Mouse (Mus musculus): ENCODE measurements at regions not wholly inside any gene's neighbourhood (a gene's known extent, or its start where the extent isn't known, plus 50 kb on each side); places are given as distances from the start of the nearest gene placed in this dataset.

GRCm38 (mm10) chr5:62997464-62997863 lies 183.8 kb downstream of the Dthd1 start:
- intact Hi-C loops (cut with DNase I): no loop called here
- DNase-seq (ENCODE audit: low spot score in 2 of 2): no peak

DNA sequence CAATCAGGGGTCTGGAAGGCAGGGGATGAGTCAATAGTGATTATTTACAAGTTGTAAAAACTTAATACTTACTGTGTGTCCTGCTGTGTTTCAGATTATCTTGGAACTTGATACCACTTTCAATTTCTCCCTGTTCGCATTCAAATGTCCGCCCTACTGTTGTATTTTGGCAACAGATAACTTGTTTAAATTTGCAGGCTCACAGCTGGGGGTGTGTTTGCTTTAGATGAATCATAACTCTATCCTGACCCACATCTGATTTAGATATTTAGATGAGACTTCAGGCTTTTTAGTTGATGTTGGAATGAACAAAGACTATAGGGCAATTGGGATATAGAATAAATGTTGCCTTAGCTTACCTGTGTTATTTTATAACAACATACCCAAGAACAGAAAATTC lies 220.8 kb downstream of the Dthd1 start:
- intact Hi-C loops (cut with DNase I): no loop called here
- DNase-seq (ENCODE audit: low spot score in 2 of 2): no peak

- no peak for DNase-seq (ENCODE audit: low spot score in 2 of 2)
- intact Hi-C loops (cut with DNase I): no loop called here
These were observed 232.1 kb downstream of the Dthd1 start for GRCm38 (mm10) chr5:63045751-63046150.

- intact Hi-C loops (cut with DNase I): no loop called here
- DNase-seq (ENCODE audit: low spot score in 2 of 2): no peak
These were observed 249.7 kb downstream of the Dthd1 start for GRCm38 (mm10) chr5:63063301-63063700.

GRCm38 (mm10) chr5:63066872-63067271 lies 253.2 kb downstream of the Dthd1 start:
- intact Hi-C loops (cut with DNase I): no loop called here
- no peak for DNase-seq (ENCODE audit: low spot score in 2 of 2)

- intact Hi-C loops (cut with DNase I): loop anchor here (5.0 kb wide), 1 partner anchor 69 kb away; no protein-coding TSS in a partner anchor
- no peak for DNase-seq (ENCODE audit: low spot score in 2 of 2)
These were observed 284.5 kb downstream of the Dthd1 start for GRCm38 (mm10) chr5:63098129-63098528.

- peak; percentile 8 to 13 for DNase-seq (ENCODE audit: low spot score in 2 of 2)
- intact Hi-C loops (cut with DNase I): no loop called here
These were observed 318.9 kb downstream of the Dthd1 start for GRCm38 (mm10) chr5:63132552-63132951.

DNA sequence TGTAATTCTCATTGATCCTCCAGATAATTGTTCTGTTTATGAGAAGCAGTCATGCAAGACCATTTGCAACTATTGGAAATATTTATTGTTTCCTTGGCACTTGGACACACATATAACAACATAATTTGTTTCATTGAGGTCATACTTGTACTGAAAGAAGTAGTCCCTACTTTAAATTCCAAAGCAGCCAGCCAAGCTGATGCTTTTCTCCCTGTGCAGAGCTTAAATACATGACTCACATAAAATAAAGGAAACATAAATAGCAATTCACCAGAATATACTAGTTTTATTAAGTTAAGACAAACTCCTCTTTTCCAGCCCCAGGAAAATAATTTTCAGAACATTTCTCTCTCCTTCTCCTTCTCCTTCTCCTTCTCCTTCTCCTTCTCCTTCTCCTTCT lies 324.3 kb downstream of the Dthd1 start:
- intact Hi-C loops (cut with DNase I): no loop called here
- no peak for DNase-seq (ENCODE audit: low spot score in 2 of 2)

DNA sequence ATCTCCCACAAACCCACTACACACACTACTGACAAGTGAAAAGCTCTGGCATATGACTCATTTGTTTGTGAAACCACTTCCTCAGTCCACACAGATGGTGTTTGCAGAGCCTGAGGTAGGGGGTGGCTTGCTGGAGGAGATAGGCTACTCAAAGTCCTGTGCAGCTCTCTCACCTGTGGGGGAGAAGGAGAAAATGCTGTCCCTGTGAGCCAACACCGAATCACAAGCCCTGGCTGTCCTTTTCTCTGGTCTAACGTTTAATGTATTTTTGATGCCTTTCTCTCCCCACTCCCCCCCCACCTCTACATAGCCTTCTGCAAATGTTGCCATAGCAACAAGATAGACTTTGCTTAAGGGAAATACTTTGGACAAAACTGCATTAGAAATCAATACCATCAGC lies 356.1 kb downstream of the Dthd1 start:
- peak; percentile 18 to 28 for DNase-seq (ENCODE audit: low spot score in 2 of 2)
- intact Hi-C loops (cut with DNase I): loop anchor here (5.0 to 10.0 kb wide), 2 partner anchors 72 to 475 kb away; partner anchors contain the start of gene Nwd2

DNA sequence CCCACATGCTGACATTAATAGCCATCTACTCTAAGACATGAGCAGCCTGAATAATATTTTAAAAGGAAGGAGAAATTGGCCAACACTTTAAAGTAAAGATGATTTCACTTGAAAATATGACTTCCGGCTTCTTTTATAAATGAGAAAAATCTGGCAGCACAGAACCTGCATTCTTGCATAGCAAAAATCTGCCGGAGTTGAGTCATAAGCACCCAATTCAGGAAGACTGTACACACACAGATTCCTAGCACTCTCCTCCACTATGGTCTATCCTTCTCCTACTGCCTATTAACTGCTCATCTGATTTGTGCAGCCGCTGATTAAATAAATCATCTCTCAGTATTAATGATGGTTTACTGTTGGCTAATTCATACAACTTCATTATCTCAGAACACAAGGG lies 356.9 kb downstream of the Dthd1 start:
- intact Hi-C loops (cut with DNase I): no loop called here
- no peak for DNase-seq (ENCODE audit: low spot score in 2 of 2)

- intact Hi-C loops (cut with DNase I): no loop called here
- DNase-seq (ENCODE audit: low spot score in 2 of 2): no peak
These were observed 399.8 kb downstream of the Dthd1 start for GRCm38 (mm10) chr5:63213381-63213780.

- intact Hi-C loops (cut with DNase I): no loop called here
- no peak for DNase-seq (ENCODE audit: low spot score in 2 of 2)
These were observed 405.8 kb downstream of the Dthd1 start for GRCm38 (mm10) chr5:63219467-63219866.

GRCm38 (mm10) chr5:63262568-63262967 lies 386.3 kb upstream of the Nwd2 start:
- intact Hi-C loops (cut with DNase I): no loop called here
- DNase-seq (ENCODE audit: low spot score in 2 of 2): no peak

Measured in left cerebral cortex, postnatal 36 days (tissue).